Mouse (Mus musculus) liver, embryonic 14.5 days (tissue): ENCODE data around the gene Ctnnbip1.

Source experiments
- CTCF ChIP-seq: IDR thresholded peaks from 2 replicates; pipeline ENCODE4 v1.5.1; 2016; ENCODE audit warnings: antibody characterized with exemption, low read depth, control low read depth
- EP300 ChIP-seq: IDR thresholded peaks from 2 replicates; pipeline ENCODE4 v1.6.1; 2016; ENCODE audit warnings: antibody characterized with exemption, low read depth

DNA sequence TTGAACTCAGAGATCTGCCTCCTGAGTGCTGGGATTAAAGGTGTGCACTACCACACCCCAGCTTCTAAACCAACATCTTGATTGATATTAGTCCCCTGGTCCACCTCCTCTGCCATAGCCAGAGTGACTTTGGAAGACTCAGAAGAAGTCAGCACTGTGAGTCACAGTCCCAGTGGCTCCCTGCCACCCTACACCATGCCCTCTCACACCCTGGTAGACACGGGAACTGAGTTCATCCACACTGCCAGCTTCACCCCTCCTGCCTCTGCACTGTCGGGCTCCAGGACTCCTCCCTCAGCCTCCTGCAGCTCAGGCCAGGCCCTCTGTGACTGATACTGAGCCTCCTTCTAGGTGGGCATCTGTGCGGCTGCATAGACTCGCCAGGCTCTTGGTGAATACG lies 32.8 kb downstream of the Ctnnbip1 start:
- TF ChIP-seq CTCF (no peak), EP300 (no peak)
